Mouse (Mus musculus) spleen, postnatal 10 days (tissue): ENCODE results near the gene 2010111I01Rik.
"Not testable (repeated sequence)": the region's sequence is repeated elsewhere in the genome, so short reads cannot be mapped to it uniquely, and the experiment has no call there.

Experiments
- DNase-seq, 2 experiments: peaks; one replicate each; pipeline ENCODE4 v3.0.0; 2021 to 2022; ENCODE audit warnings: low spot score in 2 of 2

The 2010111I01Rik gene

GRCm38 (mm10) chr13:63075331-63075855 lies 110.7 kb downstream of the 2010111I01Rik start:
- DNase-seq = no peak

DNA sequence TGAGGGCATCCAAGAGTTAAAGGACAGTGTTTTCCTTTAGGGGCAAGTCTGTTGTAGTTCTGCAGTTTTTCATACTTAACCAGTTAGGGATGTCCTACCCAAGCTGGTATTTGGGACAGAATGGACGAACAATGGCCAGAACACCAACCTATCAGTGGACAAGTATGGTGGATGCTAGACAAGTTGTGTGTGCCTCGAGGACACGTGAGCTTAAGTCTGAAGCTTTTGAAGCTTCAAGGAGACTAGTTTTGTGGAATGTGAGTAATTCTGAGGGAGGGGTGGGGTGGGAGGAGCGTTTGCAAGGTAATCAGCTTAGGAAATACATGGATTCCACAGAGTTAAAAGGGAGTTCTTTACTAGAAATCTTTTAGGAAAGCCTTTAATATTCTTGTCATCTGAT lies 115.5 kb downstream of the 2010111I01Rik start:
- no peak for DNase-seq

DNA sequence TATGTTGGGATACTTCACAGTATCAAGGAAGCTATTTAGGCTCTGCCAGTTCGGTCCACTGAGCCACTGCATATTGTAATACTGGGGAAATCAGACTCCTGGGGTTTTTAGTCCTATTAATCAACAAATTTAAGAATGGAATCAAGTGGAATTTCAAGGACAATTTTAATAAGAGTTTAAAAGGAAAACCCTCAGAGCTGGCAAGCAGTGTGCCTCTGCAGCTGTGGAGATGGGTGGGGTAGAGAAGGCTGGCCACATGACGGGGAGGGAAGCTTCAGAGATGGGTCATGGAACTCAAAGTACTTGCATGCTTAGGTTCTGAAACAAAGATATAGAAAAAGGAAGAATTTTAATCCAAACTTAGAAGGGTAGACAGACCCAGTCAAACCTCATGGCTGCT lies 116.1 kb downstream of the 2010111I01Rik start:
- no peak for DNase-seq

- no peak for DNase-seq
Observed at GRCm38 (mm10) chr13:63082555-63083136, 118.0 kb downstream of the 2010111I01Rik start.

- not testable (repeated sequence) for DNase-seq
Observed at GRCm38 (mm10) chr13:63083139-63083538, 118.4 kb downstream of the 2010111I01Rik start.

DNA sequence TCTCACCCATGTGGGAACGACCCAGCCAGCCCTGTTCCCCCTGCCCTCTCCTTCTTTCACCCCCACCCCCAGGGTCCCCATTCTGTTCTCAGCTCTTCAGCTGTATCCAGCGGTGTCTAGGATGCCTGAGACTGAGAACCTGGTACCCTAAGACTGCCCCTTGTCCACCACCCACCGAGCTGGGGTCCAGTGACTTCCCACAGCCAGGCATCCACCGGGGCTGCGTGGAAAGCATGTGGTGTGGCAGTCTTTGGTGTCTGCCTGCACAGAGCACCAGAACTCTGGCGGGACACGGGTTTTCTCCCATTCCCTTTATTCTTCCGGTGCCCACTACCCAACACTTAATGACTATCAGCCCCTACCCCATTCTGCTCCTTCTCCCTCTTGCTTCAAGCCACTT lies 119.0 kb downstream of the 2010111I01Rik start:
- DNase-seq = no peak

GRCm38 (mm10) chr13:63087865-63088683 lies 123.4 kb downstream of the 2010111I01Rik start:
- no peak for DNase-seq

GRCm38 (mm10) chr13:63089513-63089912 lies 124.8 kb downstream of the 2010111I01Rik start:
- no peak for DNase-seq

GRCm38 (mm10) chr13:63091246-63091645 lies 126.6 kb downstream of the 2010111I01Rik start:
- DNase-seq = no peak

GRCm38 (mm10) chr13:63092299-63092698 lies 127.6 kb downstream of the 2010111I01Rik start:
- DNase-seq = no peak

- DNase-seq = no peak
Observed at GRCm38 (mm10) chr13:63092874-63093273, 128.2 kb downstream of the 2010111I01Rik start.

DNA sequence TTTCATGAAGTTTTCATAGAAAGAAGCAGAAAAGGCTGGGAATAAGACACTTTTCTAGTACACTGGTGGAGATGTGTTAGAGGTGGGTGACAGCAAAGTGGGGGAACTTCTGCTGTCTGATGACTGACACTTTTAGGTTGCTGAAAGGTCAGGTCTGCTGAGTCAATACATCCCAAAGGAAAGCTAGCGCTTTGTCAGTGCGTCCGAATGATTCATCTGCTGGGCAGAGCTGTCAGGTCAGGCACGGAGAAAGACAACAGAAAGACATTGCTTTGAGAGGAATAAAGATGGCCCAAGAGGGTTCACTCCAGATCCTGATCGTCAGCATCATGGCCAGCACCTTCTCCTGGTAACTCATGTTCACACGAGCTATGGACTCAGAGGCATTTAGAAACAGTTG lies 128.9 kb downstream of the 2010111I01Rik start:
- no peak for DNase-seq

GRCm38 (mm10) chr13:63094317-63095131 lies 129.8 kb downstream of the 2010111I01Rik start:
- DNase-seq = no peak

DNA sequence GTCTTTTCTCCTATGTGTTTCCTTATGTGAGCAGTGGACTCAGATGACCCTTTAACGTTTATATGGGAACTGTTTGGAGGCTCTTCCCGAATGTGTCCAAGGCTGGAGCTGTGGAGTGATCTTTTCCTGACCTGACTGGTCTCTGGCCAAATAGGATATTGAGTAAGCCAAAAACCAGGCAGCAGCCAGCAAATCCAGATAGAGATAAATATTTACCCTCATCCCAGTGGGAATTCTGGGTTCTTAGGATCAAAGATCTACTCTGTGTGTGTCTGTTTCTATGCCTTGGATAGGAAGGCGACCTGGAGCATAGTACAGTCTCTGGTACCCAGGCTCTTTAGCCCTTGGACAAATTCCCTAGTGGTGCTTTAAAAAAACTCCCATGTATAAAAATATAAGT lies 132.1 kb downstream of the 2010111I01Rik start:
- no peak for DNase-seq

DNA sequence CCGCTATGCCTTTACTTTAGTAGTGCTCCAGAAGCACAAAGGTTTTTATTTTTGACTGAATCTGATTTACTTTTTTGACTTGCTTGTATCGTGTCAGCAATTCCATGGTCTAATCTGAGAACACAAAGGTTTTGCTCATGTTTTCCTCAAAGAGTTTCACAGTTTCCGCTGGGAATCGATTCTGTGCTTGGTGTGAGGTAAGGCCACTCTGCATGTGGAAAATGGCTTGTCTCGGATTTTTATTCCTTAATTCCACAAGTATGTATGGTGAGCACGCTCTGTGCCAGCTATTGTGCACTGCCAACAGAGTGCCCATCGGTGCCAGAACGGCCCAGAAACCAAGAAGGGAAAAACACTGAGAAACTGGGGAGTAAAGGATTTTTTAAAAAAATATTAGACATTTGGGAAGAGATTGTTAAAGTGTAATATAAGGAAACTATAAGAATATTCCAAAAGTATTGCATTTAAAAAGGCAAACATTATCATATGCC lies 132.8 kb downstream of the 2010111I01Rik start:
- no peak for DNase-seq

DNA sequence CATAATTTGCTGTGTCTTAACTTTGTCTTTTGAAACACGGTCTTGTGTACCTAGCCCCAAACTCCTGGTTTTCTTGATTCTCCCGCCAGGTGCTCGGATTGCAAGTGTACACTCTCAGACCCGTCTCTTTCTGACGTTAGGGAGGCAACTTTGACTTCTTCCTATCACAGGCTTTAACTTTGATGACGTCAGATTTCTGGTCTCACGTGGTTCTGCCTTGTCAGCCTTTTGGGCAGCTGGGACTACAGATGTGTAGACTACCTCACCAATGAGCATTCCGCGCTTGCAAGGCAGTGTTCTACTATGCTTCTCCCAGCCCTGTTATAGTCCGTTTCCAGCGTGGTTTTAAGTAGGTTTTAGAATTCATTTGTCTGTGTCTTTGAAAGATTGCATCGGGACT lies 137.1 kb downstream of the 2010111I01Rik start:
- DNase-seq = no peak

DNA sequence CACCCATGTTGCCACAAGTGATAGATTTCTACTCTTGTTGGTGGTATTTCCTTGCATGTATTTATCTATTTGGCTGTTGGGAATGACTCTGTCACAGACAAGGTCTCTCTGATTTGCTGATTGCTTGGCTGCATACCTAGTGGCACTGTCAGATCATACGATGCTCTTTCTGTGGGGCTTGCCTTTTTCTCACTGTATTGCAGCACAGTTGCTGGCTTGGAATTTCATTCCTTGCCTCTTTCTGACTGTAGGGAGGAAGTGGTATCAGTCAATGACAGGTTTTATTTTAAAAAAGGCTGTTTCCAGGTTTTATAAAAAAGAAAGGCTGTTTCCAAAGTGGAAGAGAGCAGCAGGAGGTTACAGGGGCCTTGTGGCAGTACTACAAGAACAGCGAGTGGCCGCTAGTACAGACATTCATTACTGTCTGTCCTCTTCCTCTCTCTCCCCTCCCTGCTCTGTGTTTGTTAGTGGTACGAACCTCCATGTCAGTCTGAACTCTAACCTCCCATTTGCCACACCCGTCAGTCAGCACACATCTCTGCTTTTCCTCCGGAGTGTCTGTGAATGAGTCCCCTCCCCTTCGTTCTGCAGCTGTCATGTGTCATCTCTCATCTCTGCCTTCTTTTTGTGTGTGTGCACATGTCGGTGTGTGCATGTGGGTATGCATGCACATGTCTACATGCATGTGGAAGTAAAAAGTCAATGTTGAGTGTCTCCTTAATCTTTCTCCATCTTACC lies 138.3 kb downstream of the 2010111I01Rik start:
- DNase-seq = no peak

GRCm38 (mm10) chr13:63106574-63106973 lies 141.9 kb downstream of the 2010111I01Rik start:
- DNase-seq = no peak

- DNase-seq = no peak
Observed at GRCm38 (mm10) chr13:63108601-63109000, 143.9 kb downstream of the 2010111I01Rik start.

GRCm38 (mm10) chr13:63111297-63112042 lies 146.8 kb downstream of the 2010111I01Rik start:
- no peak for DNase-seq
